Mouse (Mus musculus) MN1 (cell line): ENCODE results near the gene Fxn.

Experiments used
- DNase-seq: peaks from one replicate; pipeline ENCODE4 v3.0.0-alpha.2; 2016; ENCODE audit warnings: low spot score

The Fxn gene

DNA sequence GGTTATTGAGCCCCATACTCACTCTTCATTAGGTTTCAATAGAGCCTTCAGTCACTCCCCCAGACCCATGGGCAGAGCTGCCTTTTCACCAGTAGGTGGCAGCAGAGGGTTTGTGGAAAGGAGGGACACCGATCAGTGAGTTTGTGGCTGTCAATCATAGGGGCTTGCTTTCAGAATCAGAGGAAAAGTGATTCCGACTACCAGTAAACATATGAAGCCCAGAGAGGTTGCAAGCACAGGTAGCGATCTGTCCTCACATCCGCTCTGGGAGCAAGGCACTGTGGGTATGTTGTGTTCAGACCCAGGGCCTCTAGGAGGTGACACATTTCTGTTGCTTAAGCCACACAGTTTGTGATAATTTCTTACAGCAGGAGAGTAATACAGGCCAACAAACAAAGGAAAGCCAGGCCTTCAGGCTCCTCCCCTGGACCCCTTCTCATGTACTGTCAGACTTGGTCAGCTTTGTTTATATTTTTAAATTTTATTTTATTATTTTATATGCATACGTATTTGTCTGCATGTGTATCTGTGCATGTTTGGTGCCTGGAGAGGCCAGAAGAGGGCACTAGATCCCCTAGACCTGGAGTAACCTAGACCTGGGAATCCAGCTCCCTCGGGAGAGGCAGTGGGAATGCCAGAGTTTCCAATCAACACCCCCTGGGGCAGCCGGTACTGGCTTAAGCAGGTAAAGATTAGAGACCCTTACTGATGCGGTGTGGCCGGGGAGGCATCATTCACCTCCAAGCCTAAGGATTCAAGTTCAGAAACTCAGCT lies 20.8 kb upstream of the Fxn start:
- peak; percentile 45 for DNase-seq

DNA sequence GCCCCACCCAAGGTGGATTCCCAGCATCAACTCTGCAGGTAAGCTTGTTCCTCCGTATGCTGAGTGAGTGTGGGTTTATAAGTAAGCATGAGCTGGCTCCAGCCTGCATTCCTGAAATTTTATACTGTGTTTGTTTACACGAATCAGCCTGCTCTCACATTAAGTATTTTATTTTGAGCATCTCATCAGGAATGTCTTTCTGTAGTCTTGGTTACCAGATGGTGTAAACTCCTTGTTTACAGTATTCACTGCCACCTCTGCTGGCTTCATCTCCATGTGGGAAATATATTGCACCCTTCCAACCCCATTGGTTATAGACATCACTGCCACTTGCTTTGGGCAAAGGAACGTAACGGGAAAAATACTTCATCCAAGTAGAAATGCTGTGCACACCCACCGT lies 13.1 kb upstream of the Fxn start:
- no peak for DNase-seq

DNA sequence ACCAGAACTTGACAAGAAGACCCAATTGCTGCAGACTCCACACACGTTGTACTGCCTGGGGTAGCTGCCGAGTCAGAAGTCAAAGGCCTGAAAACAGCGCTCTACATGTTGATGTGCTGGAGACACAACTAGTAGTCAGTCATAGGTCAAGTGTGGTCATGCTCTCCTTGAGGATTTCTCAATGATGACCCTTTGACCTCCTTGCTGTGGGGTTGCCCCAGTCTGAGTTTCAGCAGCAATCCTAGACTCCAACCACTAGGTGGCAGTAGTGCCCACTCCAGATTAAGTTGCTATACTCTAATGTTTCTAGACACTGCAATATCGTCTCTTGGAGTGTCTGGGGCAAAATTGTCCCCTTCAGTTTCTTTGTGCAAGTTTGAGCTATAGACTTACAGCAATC lies 3.8 kb upstream of the Fxn start:
- DNase-seq, result peak; percentile 26

- DNase-seq, result no peak
Measured at GRCm38 (mm10) chr19:24281288-24281980, 1.0 kb upstream of the Fxn start.

DNA sequence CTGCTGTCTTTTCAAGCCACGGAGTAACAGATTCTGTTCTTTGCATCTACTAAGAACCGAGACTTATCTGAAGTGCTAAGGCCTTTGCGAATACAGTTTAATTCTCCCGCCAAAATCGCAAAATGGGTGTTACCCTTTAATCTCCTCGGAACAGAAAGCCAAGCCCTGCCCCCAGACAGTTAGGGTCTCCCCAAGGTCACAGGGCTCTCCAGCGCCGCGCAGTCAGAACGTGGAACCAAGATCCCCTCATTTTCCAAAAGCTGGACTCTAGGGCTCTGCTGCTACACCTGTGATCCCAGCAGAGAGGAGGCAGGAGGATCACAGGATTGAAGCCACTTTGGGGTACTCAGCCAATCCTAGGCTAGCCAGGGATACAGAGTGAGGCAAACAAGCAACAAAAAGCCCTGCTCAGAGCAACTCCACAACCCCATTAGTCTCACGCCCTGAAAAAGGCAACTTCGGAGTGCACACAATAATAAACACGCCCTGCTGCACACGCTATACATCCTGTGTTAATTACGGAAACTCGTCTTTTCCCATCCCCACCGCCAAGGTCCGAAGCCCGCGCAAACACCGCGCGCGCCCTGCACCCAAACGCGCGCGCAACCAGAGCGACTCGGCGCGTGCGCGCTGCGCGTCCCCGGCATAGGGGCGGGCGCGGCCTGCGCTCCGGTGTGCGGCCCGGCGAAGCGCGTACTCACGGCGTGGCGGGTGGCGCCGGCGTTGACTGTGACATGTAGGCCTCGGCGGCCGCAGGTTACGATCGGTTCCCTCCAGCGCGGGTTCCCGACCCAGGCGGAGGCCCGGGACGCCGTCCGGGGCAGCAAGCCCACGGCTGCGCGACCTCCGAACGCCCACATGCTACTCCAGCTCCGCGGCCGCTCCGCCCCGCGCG lies 452 bp downstream of the Fxn start:
- peak; percentile 76 for DNase-seq

DNA sequence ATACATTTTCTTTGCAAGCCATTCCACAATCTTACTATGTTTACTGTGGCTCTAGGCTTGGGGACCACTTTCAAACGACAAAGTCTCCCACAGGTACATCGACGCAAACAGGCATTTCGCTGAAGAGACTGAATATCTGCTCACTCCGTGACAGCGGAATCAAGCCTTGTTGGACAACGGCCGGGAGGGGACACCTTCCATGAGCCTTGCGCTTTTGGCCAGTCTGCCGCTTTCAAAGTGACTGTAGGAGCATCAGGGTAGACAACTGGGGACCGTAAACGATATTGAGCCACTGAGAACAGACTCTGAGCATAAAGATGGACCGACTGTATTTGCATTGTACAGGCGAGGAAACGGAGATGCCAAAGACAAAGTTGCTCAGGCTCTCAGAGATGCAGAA lies 1.5 kb downstream of the Fxn start:
- DNase-seq, result no peak

DNA sequence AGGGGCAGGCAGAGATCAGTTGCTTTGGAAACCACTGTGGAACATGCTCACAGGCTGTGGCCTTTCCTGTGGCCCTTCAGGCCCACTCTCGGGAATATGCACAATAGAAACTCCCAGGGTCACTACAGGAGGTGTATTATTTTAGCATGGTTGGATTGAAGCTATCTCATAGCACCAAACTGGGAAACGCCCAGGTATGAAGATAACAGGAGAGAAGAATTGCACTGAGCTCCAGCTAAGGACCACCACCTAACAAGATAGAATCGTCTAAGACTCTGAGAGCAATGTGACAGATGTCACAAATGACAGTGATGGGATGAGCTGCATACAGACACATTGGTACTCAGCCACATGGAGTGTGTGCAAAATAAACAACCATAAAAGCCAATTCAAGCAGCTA lies 6.1 kb downstream of the Fxn start:
- DNase-seq, result no peak

DNA sequence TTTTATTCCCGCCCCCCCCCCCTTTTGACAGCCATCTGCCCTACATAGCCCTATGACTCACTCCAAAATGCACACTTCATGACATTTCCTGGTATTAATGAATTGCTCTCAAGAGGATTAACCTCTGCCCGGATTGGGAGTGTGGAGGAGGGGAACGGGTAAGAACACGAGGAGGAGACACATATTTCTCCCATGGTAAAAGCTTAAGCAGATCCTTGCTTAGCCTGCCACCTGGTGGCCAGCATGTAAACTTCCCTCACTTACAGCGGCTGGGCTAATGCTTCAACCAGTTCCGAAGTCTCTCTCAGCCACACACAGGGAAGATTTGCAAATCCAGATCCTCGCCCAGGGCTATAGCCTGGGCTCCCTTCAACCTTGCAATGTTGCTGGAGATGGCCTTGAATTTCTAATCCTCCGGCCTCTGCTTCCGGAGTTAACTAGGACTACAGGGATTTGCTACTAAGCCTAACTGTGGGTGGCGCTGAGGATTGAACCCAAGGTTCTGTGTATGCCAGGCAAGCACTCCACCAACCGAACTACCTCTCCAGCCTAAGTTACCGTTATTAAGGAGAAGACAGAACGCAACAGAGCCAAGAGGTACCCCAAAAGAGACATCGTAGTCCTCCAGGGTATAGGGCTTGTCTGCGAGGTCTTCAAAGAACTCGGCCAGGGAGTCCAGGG lies 8.5 kb downstream of the Fxn start:
- DNase-seq, result peak; percentile 80

GRCm38 (mm10) chr19:24271326-24271725 lies 9.1 kb downstream of the Fxn start:
- DNase-seq, result peak; percentile 23

DNA sequence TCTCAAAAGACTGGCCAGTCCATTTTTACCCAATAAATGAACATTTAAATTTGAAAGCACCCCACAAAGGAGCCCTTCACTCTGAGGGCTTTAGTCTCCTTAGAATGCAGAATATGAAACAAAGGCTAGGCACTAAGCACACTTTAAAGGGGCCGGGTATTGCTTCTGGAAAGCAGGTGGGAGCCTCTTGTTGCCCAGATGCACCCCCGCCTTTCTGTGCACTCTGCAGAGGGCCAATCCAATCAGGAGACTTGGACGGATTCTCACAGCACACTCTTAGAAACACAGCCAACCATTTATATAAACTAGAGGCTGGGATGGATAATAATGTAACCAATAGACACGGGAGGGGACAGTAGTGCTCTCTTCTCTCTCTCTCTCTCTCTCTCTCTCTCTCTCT lies 11.9 kb downstream of the Fxn start:
- no peak for DNase-seq

GRCm38 (mm10) chr19:24266046-24266830 lies 14.2 kb downstream of the Fxn start:
- DNase-seq, result no peak

DNA sequence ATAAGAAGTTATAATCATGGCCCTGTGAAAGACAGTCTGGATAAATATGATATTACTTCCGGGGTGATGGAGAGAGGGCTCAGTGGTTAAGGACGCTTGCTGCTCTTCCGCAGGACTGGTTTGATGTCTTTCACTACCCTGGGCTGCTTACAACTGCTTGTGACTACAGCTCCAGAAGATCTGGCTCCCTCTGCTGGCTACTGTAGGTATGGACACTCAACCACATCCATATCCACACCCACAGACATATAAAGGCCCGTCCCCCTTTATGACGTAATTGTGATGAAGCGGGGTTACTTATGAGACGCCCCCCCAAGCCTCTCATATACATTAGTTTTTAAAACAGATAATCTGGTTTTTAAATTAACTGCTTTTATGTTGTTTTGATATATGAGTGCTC lies 15.4 kb downstream of the Fxn start:
- DNase-seq, result peak; percentile 60

- no peak for DNase-seq
Measured at GRCm38 (mm10) chr19:24262736-24263135, 17.7 kb downstream of the Fxn start.

DNA sequence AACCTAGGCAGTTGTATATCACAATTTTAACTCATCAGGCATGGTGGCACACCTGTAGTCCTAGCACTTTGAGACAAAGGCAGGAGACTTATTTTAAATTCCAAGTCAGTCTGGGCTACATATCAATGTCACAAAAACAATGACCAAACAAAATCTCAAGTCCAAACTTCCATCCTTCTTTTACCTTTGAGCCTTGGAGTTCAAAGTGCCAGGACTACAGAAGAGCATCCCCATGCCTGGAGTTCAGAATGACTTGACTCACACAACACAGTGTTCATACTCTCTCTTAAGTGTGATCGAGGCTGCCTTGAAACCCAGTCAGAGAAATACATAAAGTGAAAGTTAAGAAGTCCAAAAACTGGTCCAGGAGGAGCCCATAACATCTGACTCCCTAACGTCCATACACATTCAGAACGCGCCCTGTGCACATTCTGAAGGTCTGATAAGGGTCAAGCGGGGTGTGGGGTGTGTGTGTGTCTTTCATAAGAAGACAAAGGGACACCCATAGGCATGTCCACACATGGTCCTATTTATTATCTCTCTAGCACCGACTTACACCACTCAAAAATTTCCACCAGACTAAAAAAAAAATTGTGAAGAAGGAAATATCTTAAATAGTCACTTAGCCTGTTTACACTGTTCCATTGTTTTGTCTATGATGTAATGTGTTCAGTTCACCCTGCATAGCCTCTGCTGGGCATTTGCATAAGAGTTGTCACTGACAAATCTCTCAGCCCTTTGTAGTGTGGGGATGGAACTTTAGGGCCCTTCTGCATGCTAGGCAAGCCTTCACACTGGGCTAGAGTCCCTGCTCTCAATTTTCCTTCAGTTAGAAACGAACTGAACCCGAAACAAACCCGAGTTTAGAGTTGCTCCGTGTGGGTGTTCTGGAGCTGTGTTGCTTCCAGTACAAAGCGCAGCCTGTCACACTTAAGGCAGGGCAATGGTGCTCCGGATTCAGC lies 20.7 kb downstream of the Fxn start:
- DNase-seq, result no peak

GRCm38 (mm10) chr19:24258368-24258767 lies 22.0 kb downstream of the Fxn start:
- no peak for DNase-seq

- DNase-seq, result no peak
Measured at GRCm38 (mm10) chr19:24257962-24258361, 22.4 kb downstream of the Fxn start.

GRCm38 (mm10) chr19:24253657-24254260 lies 26.6 kb downstream of the Fxn start:
- DNase-seq, result no peak

DNA sequence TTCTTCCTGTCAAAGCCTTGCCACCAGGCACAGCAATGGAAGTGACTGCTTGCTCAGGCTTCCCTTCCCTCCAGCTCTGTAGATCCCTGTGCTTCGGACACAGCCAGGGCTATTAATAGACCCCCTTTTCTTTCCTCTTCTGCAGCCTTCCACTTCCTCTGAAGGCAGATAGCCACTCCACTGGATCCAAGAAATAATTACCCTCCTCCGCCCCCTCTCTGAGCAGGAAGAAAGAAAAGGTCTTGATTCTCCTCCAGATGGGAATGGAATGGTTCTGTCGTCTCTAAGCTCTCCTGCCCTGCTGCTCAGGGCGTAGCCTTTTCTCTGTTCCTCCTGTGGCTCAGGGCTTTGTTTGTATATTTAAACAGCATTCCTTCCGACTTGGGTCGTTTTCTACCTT lies 28.5 kb downstream of the Fxn start:
- DNase-seq, result no peak

GRCm38 (mm10) chr19:24243340-24243739 lies 37.1 kb downstream of the Fxn start:
- no peak for DNase-seq
